Mouse (Mus musculus) left cerebral cortex, adult 11 months (tissue): ENCODE results near the gene Nid2.

Experiments
- DNase-seq: peaks from one replicate; pipeline ENCODE4 v3.0.0; 2022; ENCODE audit warnings: low spot score

The Nid2 gene

GRCm38 (mm10) chr14:19746232-19746631 lies 4.8 kb upstream of the Nid2 start:
- no peak for DNase-seq

- DNase-seq = no peak
These were observed 4.3 kb upstream of the Nid2 start for GRCm38 (mm10) chr14:19746731-19747130.

- DNase-seq = no peak
These were observed 1.3 kb upstream of the Nid2 start for GRCm38 (mm10) chr14:19749743-19750142.

- no peak for DNase-seq
These were observed 547 bp upstream of the Nid2 start for GRCm38 (mm10) chr14:19750411-19751024.

- DNase-seq = no peak
These were observed 1.2 kb downstream of the Nid2 start for GRCm38 (mm10) chr14:19752276-19752675.

GRCm38 (mm10) chr14:19759277-19760193 lies 8.5 kb downstream of the Nid2 start:
- no peak for DNase-seq

GRCm38 (mm10) chr14:19760721-19761120 lies 9.7 kb downstream of the Nid2 start:
- DNase-seq = no peak

- no peak for DNase-seq
These were observed 10.9 kb downstream of the Nid2 start for GRCm38 (mm10) chr14:19762014-19762413.

GRCm38 (mm10) chr14:19763527-19763926 lies 12.5 kb downstream of the Nid2 start:
- no peak for DNase-seq

- no peak for DNase-seq
These were observed 13.3 kb downstream of the Nid2 start for GRCm38 (mm10) chr14:19764331-19764730.

GRCm38 (mm10) chr14:19765539-19766379 lies 14.7 kb downstream of the Nid2 start:
- DNase-seq = no peak

GRCm38 (mm10) chr14:19766380-19766649 lies 15.2 kb downstream of the Nid2 start:
- no peak for DNase-seq

- DNase-seq = no peak
These were observed 17.6 kb downstream of the Nid2 start for GRCm38 (mm10) chr14:19768648-19769047.

GRCm38 (mm10) chr14:19769441-19770200 lies 18.6 kb downstream of the Nid2 start:
- no peak for DNase-seq

- no peak for DNase-seq
These were observed 20.1 kb downstream of the Nid2 start for GRCm38 (mm10) chr14:19771173-19771572.

GRCm38 (mm10) chr14:19774036-19774628 lies 23.1 kb downstream of the Nid2 start:
- DNase-seq = no peak

GRCm38 (mm10) chr14:19775491-19775890 lies 24.4 kb downstream of the Nid2 start:
- DNase-seq = no peak

- DNase-seq = no peak
These were observed 25.1 kb downstream of the Nid2 start for GRCm38 (mm10) chr14:19776179-19776578.

- DNase-seq = no peak
These were observed 25.8 kb downstream of the Nid2 start for GRCm38 (mm10) chr14:19776890-19777289.

- no peak for DNase-seq
These were observed 26.3 kb downstream of the Nid2 start for GRCm38 (mm10) chr14:19777365-19777764.

GRCm38 (mm10) chr14:19777945-19778344 lies 26.9 kb downstream of the Nid2 start:
- DNase-seq = no peak
